Mouse (Mus musculus) lung, embryonic 14.5 days (tissue): Measurements from ENCODE around the gene Cblc. TPM values are rescaled to one million over a fixed set of nuclear protein-coding genes. Genes with fewer than 3 reads are reported as not detected.

ENCODE experiments used
- ATAC-seq: fragments of 200-750 bp; cut with Nextera tagmentation; 2 replicates; pipeline ENCODE4 v1.8.0; 2017; ENCODE audit warnings: mild to moderate bottlenecking, moderate TSS enrichment, moderate library complexity; ENCODE audit not compliant: insufficient read depth
- DNase-seq: peaks from one replicate; pipeline ENCODE4 v3.0.0-alpha.2; 2015
- H3K27ac ChIP-seq: fragments of 300-500 bp; sonication (generic); 2 replicates; pipeline ENCODE4 v1.5.1; 2014; ENCODE audit warnings: low read depth, mild to moderate bottlenecking, moderate library complexity
- H3K27me3 ChIP-seq: fragments of 300-500 bp; sonication (generic); 2 replicates; pipeline ENCODE4 v1.6.1; 2014; ENCODE audit warnings: low read length, control low read depth; ENCODE audit not compliant: insufficient read depth
- H3K36me3 ChIP-seq: fragments of 300-500 bp; sonication (generic); 2 replicates; pipeline ENCODE4 v1.6.1; 2014; ENCODE audit warnings: control low read depth; ENCODE audit not compliant: insufficient read depth
- H3K4me1 ChIP-seq: fragments of 300-500 bp; sonication (generic); 2 replicates; pipeline ENCODE4 v1.6.1; 2014; ENCODE audit warnings: antibody characterized with exemption, control low read depth; ENCODE audit not compliant: insufficient read depth
- H3K4me2 ChIP-seq: fragments of 300-500 bp; sonication (generic); 2 replicates; pipeline ENCODE4 v1.6.1; 2014; ENCODE audit warnings: mild to moderate bottlenecking
- H3K4me3 ChIP-seq: fragments of 300-500 bp; sonication (generic); 2 replicates; pipeline ENCODE4 v1.5.1; 2014; ENCODE audit warnings: low read depth, low read length
- H3K9ac ChIP-seq: fragments of 300-500 bp; sonication (generic); 2 replicates; pipeline ENCODE4 v1.6.1; 2014
- H3K9me3 ChIP-seq: fragments of 300-500 bp; sonication (generic); 2 replicates; pipeline ENCODE4 v1.6.1; 2016; ENCODE audit warnings: low read depth, low read length, control low read depth
- CTCF ChIP-seq: IDR thresholded peaks from 2 replicates; pipeline ENCODE4 v1.5.1; 2016; ENCODE audit warnings: antibody characterized with exemption, low read depth
- WGBS: fragments of 180-500 bp; shearing (Covaris S2); extraction: QIAGEN DNeasy Blood & Tissue Kit; methylation state at CpG from one replicate; pipeline ENCODE4 v1.1.7; 2014; 5-methylcytosine and 5-hydroxymethylcytosine counted together
- polyA plus RNA-seq: library from polyadenylated mRNA; unstranded; fragments of >200 nt; fragmentation: Nextera tagmentation; extraction: Ambion mirVana; gene quantifications from 2 replicates; pipeline ENCODE4 v1.2.1, GENCODE M21; 2014

Cblc gene
- polyA plus RNA-seq, 1 experiment from 2014 or later, result 6.8 TPM

DNA sequence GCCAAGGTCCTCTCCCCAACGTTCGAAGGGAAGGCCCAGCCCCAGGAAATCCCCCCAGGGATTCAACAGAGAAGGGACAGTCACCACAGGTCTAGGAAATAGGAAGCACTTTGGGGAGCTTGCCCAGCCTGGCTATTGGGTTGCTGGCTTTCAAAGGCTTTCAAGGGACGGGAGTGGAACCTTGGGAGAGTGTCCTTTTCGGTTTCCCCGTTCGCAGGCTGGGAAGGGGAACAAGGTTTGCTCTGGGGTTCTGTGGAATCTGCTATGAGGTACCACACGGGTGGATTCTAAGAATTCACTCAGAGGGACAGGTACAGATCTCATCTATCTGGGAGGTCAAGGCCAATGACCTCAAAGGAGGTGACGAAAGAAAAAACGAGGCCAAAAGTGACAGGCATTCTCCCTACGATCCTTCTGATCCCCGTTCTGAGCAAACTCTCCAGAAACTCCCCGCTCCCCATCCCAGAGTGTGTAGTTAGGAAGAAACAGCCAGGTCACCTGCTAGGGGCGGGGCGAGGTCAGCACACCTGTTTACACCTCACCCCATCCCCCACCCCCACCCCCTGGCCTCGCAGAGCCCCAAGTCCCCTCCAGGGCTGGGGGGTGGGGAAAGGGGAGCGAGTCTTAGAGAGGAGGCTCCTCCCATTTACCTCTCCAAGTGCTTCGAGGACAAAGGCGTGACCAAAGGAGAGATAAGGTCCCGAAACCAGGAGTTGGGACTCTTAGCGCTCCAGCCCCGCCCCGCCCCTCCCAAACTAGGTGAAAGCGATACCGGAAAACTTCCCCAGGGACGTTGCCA is 49.0 kb downstream of the Cblc start:
- H3K4me2 ChIP-seq, result peak overlapping the region; percentile 89
- no peak for TF ChIP-seq CTCF
- H3K9ac ChIP-seq, result peak overlapping the region; percentile 92
- H3K4me1 ChIP-seq, result peaks cover 18% of the 10 kb centered on the region
- H3K27me3 ChIP-seq, result no peaks in the 10 kb centered on the region
- peak overlapping the region; percentile 91 for H3K4me3 ChIP-seq
- H3K36me3 ChIP-seq, result peaks cover 16% of the 10 kb centered on the region
- no peaks in the 10 kb centered on the region for H3K9me3 ChIP-seq
- no peak for ATAC-seq
- 2% methylated on average over 25 of the region's 25 CpGs for WGBS
- DNase-seq, result peak; percentile 70
- peak overlapping the region; percentile 96 for H3K27ac ChIP-seq

DNA sequence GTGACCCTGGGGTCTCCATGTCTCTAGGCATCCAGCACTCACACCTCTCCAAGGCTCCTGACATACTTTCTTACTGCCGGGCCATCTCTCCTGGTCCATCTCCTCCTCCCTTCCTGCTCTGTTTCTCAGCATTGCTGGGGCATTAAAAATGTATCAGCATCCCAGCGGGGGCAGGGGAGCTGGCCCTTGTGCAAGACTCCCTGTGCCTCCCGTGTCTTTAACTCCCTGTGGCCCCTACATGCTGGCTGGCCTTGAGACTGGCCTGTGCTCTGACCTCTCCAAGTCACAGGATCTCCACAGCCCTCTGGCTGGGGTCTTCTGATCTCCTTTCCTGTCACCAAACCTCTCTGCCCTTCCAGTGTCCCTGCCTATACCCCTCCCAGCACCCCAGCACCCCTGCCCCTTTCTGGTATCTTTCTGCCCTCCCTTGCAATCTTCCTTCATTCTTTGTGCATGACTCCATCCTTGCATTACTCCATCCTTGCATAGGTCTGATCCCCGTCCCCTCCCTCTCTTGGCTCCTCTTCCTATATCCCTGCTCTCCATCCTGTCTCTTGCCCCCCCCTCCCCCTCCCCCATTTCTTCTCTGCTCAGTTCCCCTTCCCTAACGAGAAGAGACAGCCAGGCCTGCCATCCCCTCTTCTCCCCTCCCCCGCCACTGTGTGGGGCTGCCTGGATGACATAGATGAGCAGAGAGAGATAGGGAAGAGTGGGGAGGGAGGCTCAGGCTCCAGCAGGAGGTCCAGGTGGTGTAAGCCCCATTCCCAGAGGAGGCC is 50.0 kb downstream of the Cblc start:
- no peak for TF ChIP-seq CTCF
- H3K9ac ChIP-seq, result peak overlapping the region; percentile 92

DNA sequence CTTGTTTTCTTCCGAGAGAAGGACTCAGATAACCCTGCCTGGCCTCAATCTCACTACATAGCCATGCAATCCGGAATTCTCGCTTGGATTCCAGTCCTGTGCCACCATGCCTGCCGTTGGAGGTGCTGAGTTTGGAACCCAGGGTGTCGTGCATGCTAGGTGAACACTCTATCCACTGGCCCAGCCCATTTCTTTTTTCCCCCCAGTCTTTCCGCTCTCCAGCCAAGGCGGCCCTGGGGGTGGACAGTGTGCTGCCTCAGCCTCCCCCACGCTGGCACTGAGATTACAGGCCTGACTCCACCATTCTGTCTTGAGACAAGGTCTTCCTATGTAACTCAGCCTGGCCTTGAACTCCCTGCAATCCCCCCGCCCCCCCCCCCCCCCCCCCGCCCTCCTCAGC is 50.6 kb downstream of the Cblc start:
- Histone ChIP-seq H3K4me1 (peaks cover 23% of the 10 kb centered on the region), H3K4me3 (no peak overlapping the region), H3K4me2 (no peak overlapping the region), H3K27ac (no peak overlapping the region), H3K9ac (no peak overlapping the region), H3K27me3 (no peaks in the 10 kb centered on the region), H3K36me3 (peaks cover 23% of the 10 kb centered on the region), H3K9me3 (no peaks in the 10 kb centered on the region)
- no peak for TF ChIP-seq CTCF
- WGBS, result 67% methylated on average over 9 of the region's 10 CpGs
- ATAC-seq (no peak), DNase-seq (no peak)

More for the DNA sequence above, 50.0 kb downstream of the Cblc start:
- Histone ChIP-seq H3K36me3 (peaks cover 21% of the 10 kb centered on the region), H3K27me3 (no peaks in the 10 kb centered on the region), H3K9me3 (no peaks in the 10 kb centered on the region), H3K4me2 (peak overlapping the region; percentile 89), H3K4me3 (peak overlapping the region; percentile 91), H3K4me1 (peaks cover 23% of the 10 kb centered on the region), H3K27ac (peak overlapping the region; percentile 69; the same call in 1 of the 2 replicates)
- DNase-seq (no peak), ATAC-seq (no peak)
- WGBS, result 33% methylated on average over 6 of the region's 6 CpGs

DNA sequence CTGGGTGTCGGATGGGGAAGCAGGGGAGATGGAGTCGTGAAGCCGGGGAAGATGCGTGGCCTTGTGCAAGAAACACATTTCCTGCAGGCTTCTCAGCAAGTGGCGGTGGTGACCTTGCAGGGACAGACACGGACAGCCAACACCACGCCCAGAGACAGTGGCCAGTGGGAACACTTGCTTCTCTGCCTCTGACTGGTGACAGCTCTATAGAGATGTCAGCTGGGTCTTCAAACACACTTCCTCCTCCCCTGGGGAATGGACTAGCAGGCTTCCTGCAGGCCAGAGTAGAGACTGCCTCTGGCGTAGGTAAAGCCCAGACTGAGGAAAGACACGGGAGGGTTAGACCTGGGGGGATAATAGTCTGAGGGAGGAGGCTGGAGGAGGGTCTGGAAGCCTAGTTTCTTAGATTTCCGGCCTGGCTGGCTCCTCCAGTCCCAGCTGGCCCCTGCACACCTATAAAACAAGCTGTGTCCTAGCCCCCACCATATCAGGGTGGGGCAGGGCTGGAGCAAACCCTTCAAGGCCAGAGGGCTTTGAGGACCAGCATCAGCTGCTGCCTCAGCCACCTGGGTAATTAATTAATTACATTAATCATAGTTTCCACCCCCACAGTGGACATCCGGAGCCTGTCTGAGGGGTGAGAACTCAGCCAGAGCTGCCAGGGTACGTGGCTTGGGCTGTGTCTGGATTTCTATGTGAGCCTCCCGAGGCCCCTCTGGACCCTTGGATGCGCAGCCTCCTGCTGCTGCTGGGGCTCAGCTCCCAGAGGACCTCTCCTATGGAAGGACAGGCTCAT is 51.8 kb downstream of the Cblc start:
- H3K4me2 ChIP-seq, result no peak overlapping the region; the same call in 1 of the 2 replicates
- no peak overlapping the region for H3K9ac ChIP-seq
- H3K27ac ChIP-seq, result peak overlapping the region; percentile 76
- no peaks in the 10 kb centered on the region for H3K9me3 ChIP-seq
- ATAC-seq, result no peak
- no peak overlapping the region for H3K4me3 ChIP-seq
- 45% methylated on average over 14 of the region's 14 CpGs for WGBS
- TF ChIP-seq CTCF, result no peak
- DNase-seq, result peak; percentile 57
- H3K36me3 ChIP-seq, result peaks cover 30% of the 10 kb centered on the region
- no peaks in the 10 kb centered on the region for H3K27me3 ChIP-seq
- peaks cover 19% of the 10 kb centered on the region for H3K4me1 ChIP-seq

DNA sequence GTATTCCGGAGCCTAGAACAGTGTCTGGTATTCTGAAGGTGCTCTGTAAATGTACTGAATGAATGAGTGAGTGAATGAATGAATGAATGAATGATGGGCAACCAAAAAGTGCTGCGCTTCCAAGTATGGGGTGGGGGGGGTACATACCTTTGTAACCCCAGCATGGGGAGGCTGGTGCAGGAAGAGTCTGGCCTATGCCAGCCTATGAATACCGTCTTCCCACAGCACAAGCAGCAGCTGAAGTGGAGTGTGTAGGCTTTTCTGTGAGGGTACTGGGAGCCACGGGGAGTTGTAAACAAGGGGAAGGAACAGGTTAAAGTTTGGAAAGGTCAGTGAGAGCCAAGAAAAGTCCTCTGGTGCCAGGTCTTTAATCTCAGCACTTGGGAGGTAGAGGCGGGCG is 52.8 kb downstream of the Cblc start:
- no peak overlapping the region for H3K27ac ChIP-seq
- H3K4me1 ChIP-seq, result peaks cover 19% of the 10 kb centered on the region
- no peak overlapping the region for H3K4me2 ChIP-seq
- no peaks in the 10 kb centered on the region for H3K27me3 ChIP-seq
- ATAC-seq (no peak), DNase-seq (no peak)
- no peak for TF ChIP-seq CTCF
- H3K9ac ChIP-seq, result no peak overlapping the region
- no peaks in the 10 kb centered on the region for H3K9me3 ChIP-seq
- H3K36me3 ChIP-seq, result peaks cover 35% of the 10 kb centered on the region
- H3K4me3 ChIP-seq, result no peak overlapping the region
- WGBS, result 74% methylated on average over 6 of the region's 6 CpGs

DNA sequence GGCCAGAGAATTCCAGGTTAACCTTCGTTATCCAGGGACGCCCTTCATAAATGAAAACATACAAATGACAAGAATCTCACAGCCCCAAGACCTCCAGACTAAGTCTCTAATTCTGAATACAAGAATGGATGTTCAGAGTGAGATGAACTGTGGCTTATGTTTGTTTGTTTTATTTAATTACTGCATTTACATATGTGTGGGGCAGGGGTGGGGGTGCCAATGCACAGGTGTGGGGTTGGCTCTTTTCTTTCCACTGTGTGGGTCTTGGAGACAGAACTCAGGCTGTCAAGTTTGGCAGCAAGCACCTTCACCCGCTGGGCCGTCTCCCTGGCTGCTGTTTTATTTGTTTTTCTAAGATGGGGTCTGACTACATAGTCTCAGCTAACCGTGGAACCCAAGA is 54.1 kb downstream of the Cblc start:
- Histone ChIP-seq H3K9ac (no peak overlapping the region), H3K36me3 (peaks cover 44% of the 10 kb centered on the region), H3K4me3 (no peak overlapping the region), H3K4me1 (peaks cover 15% of the 10 kb centered on the region), H3K4me2 (no peak overlapping the region), H3K27ac (no peak overlapping the region), H3K9me3 (no peaks in the 10 kb centered on the region), H3K27me3 (no peaks in the 10 kb centered on the region)
- 30% methylated on average over 5 of the region's 5 CpGs for WGBS
- no peak for TF ChIP-seq CTCF
- DNase-seq, result no peak
- no peak for ATAC-seq
